Mouse (Mus musculus) hindbrain, embryonic 14.5 days (tissue): Measurements from ENCODE around the gene Fbxl2. TPM values are rescaled to one million over a fixed set of nuclear protein-coding genes. Genes with fewer than 3 reads are reported as not detected.

Source experiments
- ATAC-seq: fragments of 200-750 bp; cut with Nextera tagmentation; 2 replicates; pipeline ENCODE4 v1.8.0; 2017; ENCODE audit warnings: moderate number of reproducible peaks, mild to moderate bottlenecking, moderate TSS enrichment, moderate library complexity; ENCODE audit not compliant: low FRiP score
- DNase-seq: peaks from one replicate; pipeline ENCODE4 v3.0.0-alpha.2; 2015; ENCODE audit warnings: low spot score
- H3K27ac ChIP-seq: fragments of 300-500 bp; sonication (generic); 2 replicates; pipeline ENCODE4 v1.5.1; 2014; ENCODE audit warnings: mild to moderate bottlenecking, moderate library complexity
- H3K27me3 ChIP-seq: fragments of 300-500 bp; sonication (generic); 2 replicates; pipeline ENCODE4 v1.6.1; 2014; ENCODE audit warnings: mild to moderate bottlenecking, low read length, mixed read lengths; ENCODE audit not compliant: control insufficient read depth, insufficient read depth
- H3K36me3 ChIP-seq: fragments of 300-500 bp; sonication (generic); replicated peaks from 2 replicates; pipeline ENCODE4 v1.6.1; 2014; ENCODE audit not compliant: control insufficient read depth, insufficient read depth
- H3K4me1 ChIP-seq: fragments of 300-500 bp; sonication (generic); replicated peaks from 2 replicates; pipeline ENCODE4 v1.6.1; 2014; ENCODE audit warnings: antibody characterized with exemption, low read length, mixed read lengths; ENCODE audit not compliant: control insufficient read depth, insufficient read depth
- H3K4me2 ChIP-seq: fragments of 300-500 bp; sonication (generic); replicated peaks from 2 replicates; pipeline ENCODE4 v1.6.1; 2014; ENCODE audit warnings: mild to moderate bottlenecking, moderate library complexity
- H3K4me3 ChIP-seq: fragments of 300-500 bp; sonication (generic); replicated peaks from 2 replicates; pipeline ENCODE4 v1.5.1; 2014; ENCODE audit warnings: mild to moderate bottlenecking, low read length
- H3K9ac ChIP-seq: fragments of 300-500 bp; sonication (generic); 2 replicates; pipeline ENCODE4 v1.6.1; 2014
- H3K9me3 ChIP-seq: fragments of 300-500 bp; sonication (generic); 2 replicates; pipeline ENCODE4 v1.6.1; 2016; ENCODE audit warnings: low read length; ENCODE audit not compliant: control insufficient read depth
- WGBS: fragments of 180-500 bp; shearing (Covaris S2); extraction: QIAGEN DNeasy Blood & Tissue Kit; methylation state at CpG from one replicate; pipeline ENCODE4 v1.1.7; 2014; 5-methylcytosine and 5-hydroxymethylcytosine counted together
- polyA plus RNA-seq: library from polyadenylated mRNA; unstranded; fragments of >200 nt; fragmentation: Nextera tagmentation; extraction: Ambion mirVana; gene quantifications from 2 replicates; pipeline ENCODE4 v1.2.1, GENCODE M21; 2014

Gene Fbxl2
- polyA plus RNA-seq, 1 experiment from 2014 or later = 25.2 TPM

GRCm38 (mm10) chr9:113924883-113925282, 121.1 kb downstream of the Fbxl2 start:
- WGBS = 90% methylated on average over 5 of the region's 5 CpGs
- no peaks in the 10 kb centered on the region for H3K9me3 ChIP-seq
- no peak overlapping the region for H3K4me2 ChIP-seq

GRCm38 (mm10) chr9:113922677-113923076, 123.3 kb downstream of the Fbxl2 start:
- Histone ChIP-seq H3K36me3 (peaks cover 70% of the 10 kb centered on the region), H3K4me1 (no peaks in the 10 kb centered on the region), H3K4me3 (no peak overlapping the region), H3K9me3 (no peaks in the 10 kb centered on the region), H3K9ac (no peak overlapping the region), H3K27ac (no peak overlapping the region), H3K27me3 (no peaks in the 10 kb centered on the region), H3K4me2 (no peak overlapping the region)
- WGBS = 95% methylated on average over 5 of the region's 5 CpGs
- DNase-seq = no peak
- no peak for ATAC-seq

More at GRCm38 (mm10) chr9:113924883-113925282, 121.1 kb downstream of the Fbxl2 start:
- DNase-seq = no peak
- no peak overlapping the region for H3K9ac ChIP-seq
- no peaks in the 10 kb centered on the region for H3K27me3 ChIP-seq
- peaks cover 52% of the 10 kb centered on the region for H3K36me3 ChIP-seq
- H3K27ac ChIP-seq = no peak overlapping the region
- ATAC-seq = no peak
- H3K4me3 ChIP-seq = no peak overlapping the region
- H3K4me1 ChIP-seq = 0 out of 2 replicates have a peak, but pooled peaks cover under 1% of the 10 kb centered on the region

DNA sequence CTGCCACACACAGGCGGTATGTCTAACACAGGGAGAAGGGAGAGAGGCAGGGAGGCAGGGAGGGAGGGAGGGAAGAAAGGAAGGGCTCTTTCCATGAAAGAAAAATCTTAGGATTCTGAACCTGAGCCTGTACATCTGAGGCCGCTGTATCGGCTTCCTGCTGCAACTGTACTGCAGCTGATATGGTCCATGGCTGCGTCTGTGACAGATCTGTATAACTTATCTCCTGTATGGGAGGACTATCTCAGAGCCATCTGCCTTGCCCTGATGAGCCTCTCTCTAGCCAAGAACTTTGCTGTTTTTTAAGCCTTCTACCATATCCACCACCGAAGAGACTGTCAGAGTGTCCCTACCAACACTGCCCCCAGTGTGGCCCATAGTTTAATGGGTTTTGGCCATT, 130.2 kb downstream of the Fbxl2 start:
- Histone ChIP-seq H3K4me2 (no peak overlapping the region), H3K27me3 (no peaks in the 10 kb centered on the region), H3K4me3 (no peak overlapping the region), H3K27ac (no peak overlapping the region), H3K36me3 (peaks cover 83% of the 10 kb centered on the region), H3K4me1 (no peaks in the 10 kb centered on the region), H3K9me3 (no peaks in the 10 kb centered on the region), H3K9ac (no peak overlapping the region)
- 98% methylated on average over 5 of the region's 5 CpGs for WGBS
- ATAC-seq = no peak
- no peak for DNase-seq

Other genes with a start within 250 kb of the Fbxl2 start
- 34.2 and 36.5 TPM in 2 replicates for gene Ubp1, start 115.3 kb downstream of the Fbxl2 start, polyA plus RNA-seq
- 0.39 and 0.65 TPM in 2 replicates for gene Susd5, start 10.9 kb upstream of the Fbxl2 start, polyA plus RNA-seq